Mouse (Mus musculus) olfactory bulb, adult 2 months (tissue): ENCODE measurements at regions not wholly inside any gene's neighbourhood (a gene's known extent, or its start where the extent isn't known, plus 50 kb on each side); places are given as distances from the start of the nearest gene placed in this dataset.

Source experiments
- CTCF ChIP-seq: fragments of 200-500 bp; IDR thresholded peaks from 2 replicates; pipeline ENCODE4 v1.5.1; 2012; ENCODE audit warnings: low read depth, mild to moderate bottlenecking, low read length, moderate library complexity; ENCODE audit not compliant: insufficient read depth
- POLR2A ChIP-seq: fragments of 200-500 bp; IDR thresholded peaks from 2 replicates; pipeline ENCODE4 v1.6.1; 2012; ENCODE audit warnings: mild to moderate bottlenecking, low read depth, low read length, moderate library complexity; ENCODE audit not compliant: insufficient read depth

DNA sequence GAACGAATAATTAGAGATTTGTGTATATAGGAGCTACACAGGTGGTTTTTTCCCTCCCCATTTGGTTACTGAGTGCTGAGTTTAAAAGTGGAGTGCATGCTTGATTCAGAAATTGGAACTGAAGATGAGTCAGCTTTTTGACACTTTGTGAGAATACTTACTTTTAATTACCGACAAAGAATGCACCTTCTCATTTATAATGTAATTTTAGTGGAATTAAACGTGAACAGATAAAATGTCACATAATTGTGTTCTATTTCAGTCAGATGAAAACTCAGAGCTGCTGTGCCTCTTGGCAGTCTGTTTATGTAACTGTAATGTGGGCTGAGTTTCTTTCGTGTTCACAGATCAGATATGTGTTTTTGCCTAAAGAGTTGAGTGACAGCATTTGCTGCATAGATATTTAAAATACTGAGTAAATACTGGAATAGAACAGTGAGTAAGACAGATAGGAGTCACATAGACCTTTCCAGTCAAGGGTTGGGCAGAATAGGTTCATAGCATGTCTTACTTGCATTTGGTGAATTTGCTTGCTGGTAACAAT lies 51.9 kb upstream of the Arhgap32 start:
- TF ChIP-seq POLR2A = no peak
- TF ChIP-seq CTCF = no peak
